Mouse (Mus musculus): Measurements from ENCODE around the gene Otx2.

DNA sequence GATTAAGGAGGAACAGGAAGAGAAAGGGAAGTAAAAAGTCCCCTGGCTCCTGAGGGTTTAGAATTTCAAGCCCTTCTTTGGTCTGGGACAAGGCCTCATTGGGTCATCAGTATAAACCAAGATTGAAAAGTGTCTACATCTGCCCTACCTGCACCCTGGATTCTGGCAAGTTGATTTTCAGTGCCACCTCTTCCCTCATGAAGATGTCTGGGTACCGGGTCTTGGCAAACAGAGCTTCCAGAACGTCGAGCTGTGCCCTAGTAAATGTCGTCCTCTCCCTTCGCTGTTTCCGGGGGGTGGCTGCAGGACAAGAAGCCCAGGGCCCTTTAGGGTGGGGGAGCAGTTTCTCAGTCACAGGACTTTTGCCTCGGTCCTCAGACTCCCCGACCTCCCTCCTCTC, 12.5 kb downstream of the Otx2 start:
- TF ChIP-seq POLR2AphosphoS2 (IDR thresholded peaks at IDR 0.05; ENCODE audit: low read length) (no peak), CTCF (IDR thresholded peaks at IDR 0.05 in 2 of 3, conservative IDR thresholded peaks at IDR 0.05 in 1 of 3; ENCODE audit: control insufficient read depth in 1 of 3, insufficient read depth in 1 of 3, low read depth in 2 of 3, low read length in 3 of 3, poor library complexity in 1 of 3, severe bottlenecking in 1 of 3) (no peak), KAT2A (conservative IDR thresholded peaks at IDR 0.05; ENCODE audit: low read depth, low read length) (no peak), RCOR1 (IDR thresholded peaks at IDR 0.05; ENCODE audit: low read depth, low read length) (no peak), POLR2A (IDR thresholded peaks at IDR 0.05; ENCODE audit: control insufficient read depth in 1 of 2, insufficient read depth in 1 of 2, low read depth in 1 of 2, low read length in 2 of 2, poor library complexity in 1 of 2) (no peak), GATA1 (IDR thresholded peaks at IDR 0.05; ENCODE audit: low read depth, low read length) (no peak), TCF12 (IDR thresholded peaks at IDR 0.05; ENCODE audit: low read depth, low read length) (no peak), MAZ (IDR thresholded peaks at IDR 0.05; ENCODE audit: low read depth, low read length) (no peak), MEF2A (IDR thresholded peaks at IDR 0.05; ENCODE audit: extremely low read depth, insufficient replicate concordance, low read depth, low read length, poor library complexity, severe bottlenecking) (no peak)
